Mouse (Mus musculus) liver, embryonic 11.5 days (tissue): ENCODE data around the gene Prss34. TPM values are rescaled to one million over a fixed set of nuclear protein-coding genes. Genes with fewer than 3 reads are reported as not detected.

Source experiments
- ATAC-seq: fragments of 200-750 bp; cut with Nextera tagmentation; replicated peaks from 2 replicates; pipeline ENCODE4 v1.8.0; 2017; ENCODE audit warnings: moderate number of reproducible peaks, mild to moderate bottlenecking, moderate TSS enrichment, moderate library complexity; ENCODE audit not compliant: low FRiP score
- DNase-seq: peaks from one replicate; pipeline ENCODE4 v3.0.0-alpha.2; 2017; ENCODE audit warnings: low spot score
- H3K27ac ChIP-seq: fragments of 300-500 bp; sonication (generic); 2 replicates; pipeline ENCODE4 v1.5.1; 2014; ENCODE audit warnings: mild to moderate bottlenecking, low read depth, low read length, control low read depth
- H3K27me3 ChIP-seq: fragments of 300-500 bp; sonication (generic); replicated peaks from 2 replicates; pipeline ENCODE4 v1.6.1; 2014; ENCODE audit warnings: low read length, mixed read lengths; ENCODE audit not compliant: control insufficient read depth, insufficient read depth
- H3K36me3 ChIP-seq: fragments of 300-500 bp; sonication (generic); 2 replicates; pipeline ENCODE4 v1.6.1; 2014; ENCODE audit warnings: mild to moderate bottlenecking, low read length, moderate library complexity, mixed read lengths; ENCODE audit not compliant: control insufficient read depth, insufficient read depth
- H3K4me1 ChIP-seq: fragments of 300-500 bp; sonication (generic); replicated peaks from 2 replicates; pipeline ENCODE4 v1.6.1; 2014; ENCODE audit warnings: low read length, mixed read lengths; ENCODE audit not compliant: control insufficient read depth, insufficient read depth
- H3K4me2 ChIP-seq: fragments of 300-500 bp; sonication (generic); 2 replicates; pipeline ENCODE4 v1.6.1; 2014; ENCODE audit warnings: mild to moderate bottlenecking, control low read depth, moderate library complexity
- H3K4me3 ChIP-seq: fragments of 300-500 bp; sonication (generic); 2 replicates; pipeline ENCODE4 v1.5.1; 2014; ENCODE audit warnings: low read depth, low read length, control low read depth
- H3K9ac ChIP-seq: fragments of 300-500 bp; sonication (generic); 2 replicates; pipeline ENCODE4 v1.6.1; 2014; ENCODE audit warnings: low read depth, low read length, control low read depth
- H3K9me3 ChIP-seq: fragments of 300-500 bp; sonication (generic); 2 replicates; pipeline ENCODE4 v1.6.1; 2016; ENCODE audit warnings: low read length, inconsistent platforms, mixed read lengths; ENCODE audit not compliant: control insufficient read depth
- WGBS: fragments of 180-500 bp; shearing (Covaris S2); extraction: QIAGEN DNeasy Blood & Tissue Kit; methylation state at CpG from one replicate; pipeline ENCODE4 v1.1.7; 2014; 5-methylcytosine and 5-hydroxymethylcytosine counted together
- polyA plus RNA-seq: library from polyadenylated mRNA; unstranded; fragments of >200 nt; fragmentation: Nextera tagmentation; extraction: Ambion mirVana; gene quantifications from 2 replicates; pipeline ENCODE4 v1.2.1, GENCODE M21; 2014

The Prss34 gene
- polyA plus RNA-seq, 1 experiment from 2014 or later = not detected

DNA sequence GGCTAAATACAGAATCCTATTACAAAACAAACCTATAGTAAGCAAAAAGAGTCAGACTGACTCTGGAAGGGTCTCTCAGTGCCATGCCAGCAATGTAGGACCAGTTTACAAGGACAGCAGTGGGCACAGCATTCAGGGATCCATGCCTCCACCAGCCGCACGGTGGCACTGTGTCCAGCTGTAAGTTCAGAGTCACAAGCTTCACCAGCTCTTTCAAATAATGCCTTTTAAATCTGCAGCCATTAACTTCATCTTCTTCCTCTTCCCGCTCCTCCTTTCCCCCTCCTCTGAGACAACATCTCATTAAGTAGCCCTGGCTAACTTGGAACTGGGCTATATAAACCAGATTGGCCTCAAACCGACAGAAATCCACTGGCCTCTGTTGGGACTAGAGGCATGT is 9.4 kb upstream of the Prss34 start:
- WGBS = 19% methylated on average over 4 of the region's 4 CpGs
- Histone ChIP-seq H3K4me3 (no peak overlapping the region), H3K9ac (no peak overlapping the region), H3K27me3 (no peaks in the 10 kb centered on the region), H3K36me3 (no peaks in the 10 kb centered on the region), H3K4me1 (no peaks in the 10 kb centered on the region), H3K27ac (no peak overlapping the region), H3K4me2 (no peak overlapping the region), H3K9me3 (no peaks in the 10 kb centered on the region)
- no peak for DNase-seq
- ATAC-seq = no peak

DNA sequence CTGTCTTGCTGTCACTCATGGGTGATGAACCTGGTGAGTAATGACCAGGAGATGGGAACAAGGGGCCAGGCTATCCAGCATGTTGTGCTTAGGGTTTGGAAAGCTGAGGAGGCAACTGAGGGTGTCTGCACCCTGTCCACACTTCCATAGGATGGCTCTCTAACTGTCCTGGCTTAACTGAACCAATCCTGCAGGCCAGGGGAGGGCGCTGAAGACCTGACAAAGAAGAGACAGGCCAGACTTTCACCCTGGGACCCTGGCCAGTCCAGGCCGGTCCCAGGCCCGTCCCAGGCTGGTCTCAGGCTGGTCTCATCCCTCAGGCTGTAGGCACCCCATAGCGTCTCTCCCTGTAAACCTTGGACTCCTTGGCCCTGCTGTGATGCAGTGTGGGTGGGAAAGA is 7.8 kb upstream of the Prss34 start:
- Histone ChIP-seq H3K9ac (0 out of 2 replicates have a peak overlapping the region, but pooled peaks have one; percentile 18), H3K4me2 (no peak overlapping the region), H3K4me1 (no peaks in the 10 kb centered on the region), H3K4me3 (no peak overlapping the region), H3K36me3 (no peaks in the 10 kb centered on the region), H3K27me3 (no peaks in the 10 kb centered on the region), H3K9me3 (no peaks in the 10 kb centered on the region), H3K27ac (no peak overlapping the region)
- 32% methylated on average over 4 of the region's 4 CpGs for WGBS
- ATAC-seq (no peak), DNase-seq (no peak)

DNA sequence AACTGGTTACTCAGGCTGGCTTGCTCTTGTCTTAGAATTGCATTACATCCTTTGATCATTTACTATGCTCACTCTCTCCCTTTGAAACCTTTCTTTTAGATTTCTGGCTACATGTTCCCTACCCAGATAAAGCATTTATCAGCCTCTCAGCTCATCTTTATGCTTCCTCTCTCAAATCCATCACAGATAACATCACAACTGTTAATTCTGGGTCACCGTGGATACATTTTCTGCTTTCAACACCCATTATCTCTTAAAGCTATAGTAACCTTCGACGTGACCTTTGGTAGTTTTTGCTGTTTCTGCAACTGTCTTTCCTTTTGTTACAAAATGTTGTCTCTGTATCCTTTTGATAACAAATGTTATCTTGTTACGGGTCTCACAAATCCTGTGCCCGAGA is 4.7 kb upstream of the Prss34 start:
- Histone ChIP-seq H3K4me3 (no peak overlapping the region), H3K4me1 (no peaks in the 10 kb centered on the region), H3K9ac (no peak overlapping the region), H3K27me3 (peaks cover 3% of the 10 kb centered on the region; the same call in 1 of the 2 replicates), H3K4me2 (no peak overlapping the region), H3K27ac (no peak overlapping the region), H3K36me3 (no peaks in the 10 kb centered on the region), H3K9me3 (no peaks in the 10 kb centered on the region)
- 30% methylated on average over 5 of the region's 5 CpGs for WGBS
- no peak for DNase-seq
- no peak for ATAC-seq

DNA sequence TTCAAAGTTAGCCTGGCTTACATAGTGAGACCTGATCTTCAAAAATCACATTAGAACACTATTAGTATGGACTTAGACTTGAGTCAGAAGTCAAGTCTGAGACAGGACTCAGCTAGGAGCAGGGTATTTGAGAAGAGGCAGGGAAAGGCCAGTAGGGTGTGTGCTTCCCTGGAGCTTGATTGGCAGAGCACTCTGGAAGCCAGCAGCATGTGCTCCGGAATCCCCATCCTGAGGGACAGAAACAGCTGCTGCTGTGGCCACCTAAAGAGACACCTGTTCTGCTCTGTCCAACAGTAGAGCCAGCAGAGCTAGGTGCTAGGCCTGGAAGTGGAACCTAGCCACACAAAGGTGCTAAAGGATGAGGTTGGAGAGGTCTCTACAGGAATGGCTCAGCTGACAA is 4.1 kb upstream of the Prss34 start:
- no peaks in the 10 kb centered on the region for H3K4me1 ChIP-seq
- ATAC-seq (no peak), DNase-seq (no peak)
- H3K27me3 ChIP-seq = peaks cover 3% of the 10 kb centered on the region; the same call in 1 of the 2 replicates
- H3K4me2 ChIP-seq = no peak overlapping the region
- no peaks in the 10 kb centered on the region for H3K36me3 ChIP-seq
- H3K4me3 ChIP-seq = no peak overlapping the region
- no peaks in the 10 kb centered on the region for H3K9me3 ChIP-seq
- WGBS = 68% methylated on average over 1 of the region's 1 CpGs
- no peak overlapping the region for H3K9ac ChIP-seq
- no peak overlapping the region for H3K27ac ChIP-seq

DNA sequence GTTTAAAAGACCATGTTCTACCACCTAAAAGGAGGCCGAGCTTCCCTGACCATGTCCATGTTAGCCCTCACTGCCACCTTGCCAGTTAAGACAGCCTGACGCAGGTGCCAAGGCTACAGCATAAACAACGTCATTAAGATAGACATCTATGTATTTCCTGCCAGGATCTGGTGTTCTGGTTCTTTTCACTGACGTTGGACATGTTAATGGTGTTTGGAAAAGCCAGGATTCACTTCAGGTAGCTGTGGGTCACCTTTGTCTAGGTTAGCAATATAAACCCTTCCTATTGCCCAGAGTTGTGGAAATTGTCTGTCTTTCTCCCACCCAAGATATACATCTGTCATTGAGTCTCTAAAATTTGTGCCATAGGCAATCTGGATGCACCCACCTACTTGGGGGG is 10.2 kb downstream of the Prss34 start, which contains the start of gene Prss28:
TSS of gene Prss28 (plus strand) at position 301 of the 400 bp plus-strand sequence.
- H3K9me3 ChIP-seq = no peaks in the 10 kb centered on the region
- no peak within 1 kb of the TSS for H3K4me2 ChIP-seq
- H3K27me3 ChIP-seq = no peaks in the 10 kb centered on the region
- H3K27ac ChIP-seq = no peak within 1 kb of the TSS
- DNase-seq (no peak), ATAC-seq (no peak)
- 64% methylated on average over 4 of the region's 4 CpGs for WGBS
- H3K36me3 ChIP-seq = no peaks in the 10 kb centered on the region
- no peak within 1 kb of the TSS for H3K4me3 ChIP-seq
- H3K9ac ChIP-seq = no peak within 1 kb of the TSS
- no peaks in the 10 kb centered on the region for H3K4me1 ChIP-seq

DNA sequence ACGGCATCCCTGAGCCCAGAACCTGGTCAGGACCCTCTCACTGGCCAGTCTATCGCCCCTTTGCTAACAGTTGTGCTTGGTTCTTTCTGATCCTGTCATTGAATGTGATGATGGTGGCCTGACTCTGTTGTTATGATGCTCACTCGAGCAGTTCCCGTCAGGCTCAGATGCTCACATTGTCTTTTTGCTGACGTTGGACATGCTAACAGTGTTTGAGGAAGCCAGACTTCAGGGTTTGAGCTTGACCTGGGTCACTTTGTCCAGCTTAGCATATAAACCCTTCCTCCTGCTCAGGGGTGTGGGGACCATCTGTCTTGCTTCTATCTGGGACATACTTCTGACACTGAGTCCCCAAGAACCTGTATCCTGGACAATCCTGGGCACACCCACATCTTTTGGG is 20.2 kb downstream of the Prss34 start, which contains the start of gene Prss29:
TSS of gene Prss29 (plus strand) at position 301 of the 400 bp plus-strand sequence.
- H3K4me2 ChIP-seq = no peak within 1 kb of the TSS
- ATAC-seq (no peak), DNase-seq (no peak)
- no peak within 1 kb of the TSS for H3K27ac ChIP-seq
- no peaks in the 10 kb centered on the region for H3K9me3 ChIP-seq
- H3K9ac ChIP-seq = no peak within 1 kb of the TSS
- H3K36me3 ChIP-seq = 0 out of 2 replicates have a peak, but pooled peaks cover 2% of the 10 kb centered on the region
- H3K4me3 ChIP-seq = no peak within 1 kb of the TSS
- no peaks in the 10 kb centered on the region; the same call in 1 of the 2 replicates for H3K4me1 ChIP-seq
- WGBS = 67% methylated on average over 5 of the region's 5 CpGs
- peaks cover 4% of the 10 kb centered on the region; the same call in 1 of the 2 replicates for H3K27me3 ChIP-seq

DNA sequence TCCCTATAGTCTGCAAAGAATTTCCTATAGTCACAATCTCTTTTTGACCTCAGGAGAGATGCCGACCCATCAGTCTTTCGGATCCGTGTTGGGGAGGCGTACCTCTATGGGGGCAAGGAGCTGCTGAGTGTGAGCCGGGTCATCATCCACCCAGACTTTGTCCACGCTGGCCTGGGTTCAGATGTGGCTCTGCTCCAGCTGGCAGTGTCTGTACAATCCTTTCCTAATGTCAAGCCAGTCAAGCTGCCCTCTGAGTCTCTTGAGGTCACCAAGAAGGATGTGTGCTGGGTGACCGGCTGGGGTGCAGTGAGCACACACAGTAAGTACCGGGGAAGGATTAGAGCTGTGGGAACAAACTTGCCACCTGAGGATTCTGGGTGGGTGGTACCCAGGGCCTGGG is 22.6 kb downstream of the Prss34 start:
- ATAC-seq = no peak
- no peak for DNase-seq
- H3K9me3 ChIP-seq = no peaks in the 10 kb centered on the region
- H3K9ac ChIP-seq = no peak overlapping the region
- no peak overlapping the region for H3K4me3 ChIP-seq
- 86% methylated on average over 8 of the region's 8 CpGs for WGBS
- 0 out of 2 replicates have a peak, but pooled peaks cover 2% of the 10 kb centered on the region for H3K36me3 ChIP-seq
- peaks cover 4% of the 10 kb centered on the region; the same call in 1 of the 2 replicates for H3K27me3 ChIP-seq
- H3K27ac ChIP-seq = no peak overlapping the region
- H3K4me1 ChIP-seq = no peaks in the 10 kb centered on the region; the same call in 1 of the 2 replicates
- no peak overlapping the region for H3K4me2 ChIP-seq

DNA sequence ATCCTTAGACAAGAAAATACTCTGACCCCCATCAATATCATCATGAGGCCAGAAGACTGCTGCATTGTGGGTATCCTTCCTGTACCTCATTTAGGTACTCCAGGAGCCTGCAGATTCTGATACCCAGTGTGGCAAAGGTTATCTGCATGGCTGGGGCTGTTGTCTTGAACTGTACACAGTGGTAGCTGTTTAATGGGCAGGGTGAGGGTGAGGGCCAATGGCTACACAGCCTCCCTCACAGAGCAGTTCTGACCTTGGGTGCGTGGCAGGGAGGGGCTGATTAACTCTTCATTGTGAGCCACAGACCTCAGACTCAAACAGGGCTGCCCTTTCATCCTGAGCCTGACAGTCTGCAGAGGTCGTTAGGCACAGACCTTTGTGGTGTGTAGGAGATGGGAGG is 24.7 kb downstream of the Prss34 start:
- peaks cover 4% of the 10 kb centered on the region; the same call in 1 of the 2 replicates for H3K27me3 ChIP-seq
- no peak overlapping the region for H3K27ac ChIP-seq
- H3K4me1 ChIP-seq = no peaks in the 10 kb centered on the region; the same call in 1 of the 2 replicates
- no peaks in the 10 kb centered on the region for H3K9me3 ChIP-seq
- WGBS = 16% methylated on average over 2 of the region's 2 CpGs
- ATAC-seq (peak; percentile 51), DNase-seq (peak; percentile 36)
- no peak overlapping the region for H3K9ac ChIP-seq
- H3K4me3 ChIP-seq = no peak overlapping the region
- no peak overlapping the region for H3K4me2 ChIP-seq
- H3K36me3 ChIP-seq = 0 out of 2 replicates have a peak, but pooled peaks cover 2% of the 10 kb centered on the region

DNA sequence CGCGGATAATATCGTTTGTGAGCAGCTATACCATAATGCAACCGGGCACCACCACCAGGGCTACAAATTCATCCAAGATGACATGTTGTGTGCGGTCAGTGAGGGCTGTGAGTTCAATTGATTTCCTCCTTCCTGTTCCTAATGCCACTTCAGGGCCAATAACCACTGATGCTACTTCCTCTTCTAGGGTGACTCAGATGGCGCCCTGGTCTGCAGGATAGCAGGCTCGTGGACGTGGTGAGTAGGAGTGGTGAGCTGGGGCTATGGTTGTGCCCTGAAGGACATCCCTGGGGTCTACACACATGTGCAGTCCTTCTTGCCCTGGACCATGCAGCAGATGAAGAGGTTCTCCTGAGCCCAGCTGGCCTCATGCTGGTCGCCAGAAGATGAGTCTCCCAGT is 34.1 kb downstream of the Prss34 start:
- Histone ChIP-seq H3K27me3 (peaks cover 5% of the 10 kb centered on the region), H3K9me3 (no peaks in the 10 kb centered on the region), H3K4me1 (no peaks in the 10 kb centered on the region), H3K27ac (no peak overlapping the region), H3K4me2 (no peak overlapping the region), H3K4me3 (no peak overlapping the region), H3K9ac (no peak overlapping the region), H3K36me3 (no peaks in the 10 kb centered on the region)
- DNase-seq = no peak
- 44% methylated on average over 9 of the region's 9 CpGs for WGBS
- ATAC-seq = no peak
